Mouse (Mus musculus): ENCODE results near the gene Pithd1. TPM values are rescaled to one million over a fixed set of nuclear protein-coding genes. Genes with fewer than 3 reads are reported as not detected.

Gene Pithd1
- polyA plus RNA-seq, 1 experiment from 2014 or later: 67.1 TPM

DNA sequence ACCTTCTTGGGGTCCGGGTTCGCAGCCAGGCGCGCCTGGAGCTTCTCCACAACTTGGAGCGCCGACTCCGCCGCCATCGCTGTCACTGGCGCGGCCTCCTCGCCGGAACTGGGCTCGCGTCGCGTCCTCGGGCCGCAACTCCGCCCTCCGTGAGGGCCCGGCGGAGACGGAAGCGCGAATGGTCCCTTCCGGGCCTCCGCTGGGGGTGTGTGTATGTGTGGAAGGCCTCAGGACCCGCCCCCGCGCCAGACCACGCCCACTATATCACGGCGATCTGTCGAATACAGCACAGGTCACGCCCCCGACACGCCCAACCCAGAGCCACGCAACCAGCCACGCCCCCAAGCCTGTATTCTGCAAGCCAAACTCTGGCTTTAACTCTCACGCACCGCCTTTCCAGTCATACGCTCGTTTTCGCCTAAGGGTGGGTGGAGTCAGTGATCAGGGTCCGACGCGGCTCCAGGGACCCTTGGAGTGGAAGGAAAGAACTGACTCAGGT is 34.5 kb upstream of the Pithd1 start, which contains the start of gene Eloa:
Gene Eloa (minus strand): TSS at position 215 of the 499 bp plus-strand sequence.
- peak within 1 kb of the TSS; percentile 98 for H3K4me2 ChIP-seq (ENCODE audit: low read length)
- peak within 1 kb of the TSS; percentile 97 for H3K9ac ChIP-seq (ENCODE audit: low read depth, low read length)
- peak; percentile 99 for ATAC-seq
- peaks cover 11% of the 10 kb centered on the region for H3K4me1 ChIP-seq (ENCODE audit: control insufficient read depth, insufficient read depth, low read depth, low read length)
- H3K36me3 ChIP-seq (ENCODE audit: control insufficient read depth, insufficient read depth, low read length): no peaks in the 10 kb centered on the region
- peak within 1 kb of the TSS; percentile 98 for H3K4me3 ChIP-seq (ENCODE audit: low read length)
- H3K27ac ChIP-seq (ENCODE audit: low read depth, low read length): peak within 1 kb of the TSS; percentile 87
- WGBS: under 1% methylated on average over 45 of the region's 48 CpGs
- no peaks in the 10 kb centered on the region for H3K9me3 ChIP-seq (ENCODE audit: control insufficient read depth, low read length)
- H3K27me3 ChIP-seq (replicated peaks; ENCODE audit: control insufficient read depth, insufficient read depth, low read length): no peaks in the 10 kb centered on the region

DNA sequence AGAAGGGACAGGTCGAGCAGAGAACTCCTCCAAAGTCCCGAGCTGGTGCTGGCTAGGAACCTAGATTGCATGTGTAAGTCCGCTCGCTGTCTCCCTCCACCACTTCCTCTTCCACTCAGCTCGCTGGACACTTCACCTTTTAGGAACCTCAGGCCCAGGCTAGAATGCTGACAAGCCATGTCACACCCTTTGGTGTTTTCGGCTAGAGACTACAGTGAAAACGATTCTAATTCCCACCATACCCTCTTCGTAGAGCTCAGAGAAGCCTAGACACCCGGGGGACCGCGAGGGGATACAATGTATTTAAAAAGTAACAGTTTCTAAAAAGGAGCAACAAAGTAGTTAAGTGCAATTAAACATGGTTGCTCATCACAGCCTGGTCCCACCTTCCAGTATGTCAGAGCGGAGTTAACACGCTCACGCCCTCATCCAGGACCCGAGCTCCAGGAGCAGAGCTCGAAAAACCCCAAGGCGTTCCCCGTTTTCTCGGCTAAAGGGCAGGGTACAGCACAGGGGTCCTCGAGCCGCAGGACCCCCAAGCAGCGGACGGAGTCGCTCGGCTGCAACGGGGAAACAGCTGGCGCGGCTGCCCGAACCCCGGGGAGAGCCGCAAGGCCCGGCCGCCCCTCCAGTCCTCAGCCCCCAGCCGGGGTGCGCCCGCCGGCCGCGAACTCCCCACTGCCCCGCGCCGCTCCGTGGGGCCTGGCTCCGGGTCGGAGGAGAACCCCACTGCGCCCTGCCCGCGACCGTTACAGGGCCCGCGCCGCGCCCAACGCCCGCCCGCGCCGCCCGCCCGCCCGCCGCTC is 33.9 kb upstream of the Pithd1 start:
- no peaks in the 10 kb centered on the region for H3K27me3 ChIP-seq (replicated peaks; ENCODE audit: control insufficient read depth, insufficient read depth, low read length)
- peak overlapping the region; percentile 87 for H3K27ac ChIP-seq (ENCODE audit: low read depth, low read length)
- peak overlapping the region; percentile 98 for H3K4me2 ChIP-seq (ENCODE audit: low read length)
- H3K9me3 ChIP-seq (ENCODE audit: control insufficient read depth, low read length): no peaks in the 10 kb centered on the region
- H3K4me1 ChIP-seq (ENCODE audit: control insufficient read depth, insufficient read depth, low read depth, low read length): peaks cover 11% of the 10 kb centered on the region
- H3K9ac ChIP-seq (ENCODE audit: low read depth, low read length): peak overlapping the region; percentile 97
- peak overlapping the region; percentile 98 for H3K4me3 ChIP-seq (ENCODE audit: low read length)
- H3K36me3 ChIP-seq (ENCODE audit: control insufficient read depth, insufficient read depth, low read length): no peaks in the 10 kb centered on the region
- peak; percentile 78 for ATAC-seq
- under 1% methylated on average over 50 of the region's 62 CpGs for WGBS

DNA sequence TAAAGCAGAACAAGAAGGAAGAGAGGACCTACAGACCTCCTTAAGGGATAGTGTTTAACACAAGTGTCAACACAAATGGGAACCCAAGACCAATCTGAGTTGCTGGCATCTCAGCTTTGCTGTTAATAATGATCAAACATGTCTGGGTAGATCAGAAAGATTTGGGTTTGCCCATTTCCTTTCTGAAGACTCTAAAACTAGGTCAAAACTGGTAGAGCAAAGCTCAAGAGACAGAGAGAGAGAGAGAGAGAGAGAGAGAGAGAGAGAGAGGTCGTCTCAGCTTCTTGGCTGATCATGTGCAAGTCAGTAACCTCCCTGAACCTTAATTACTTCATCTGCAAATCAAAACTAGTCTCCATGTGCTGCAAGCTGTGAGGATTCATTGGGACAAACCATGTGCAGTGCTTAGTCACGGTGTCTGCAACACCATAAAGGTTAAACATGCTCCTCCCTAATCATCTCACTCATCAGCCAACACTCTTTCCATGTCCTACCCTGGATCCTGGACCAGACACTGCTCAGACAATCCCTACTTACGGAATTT is 29.1 kb upstream of the Pithd1 start:
- Histone ChIP-seq H3K36me3 (ENCODE audit: control insufficient read depth, insufficient read depth, low read length) (peaks cover 11% of the 10 kb centered on the region), H3K4me3 (ENCODE audit: low read length) (no peak overlapping the region), H3K9ac (ENCODE audit: low read depth, low read length) (no peak overlapping the region), H3K27ac (ENCODE audit: low read depth, low read length) (no peak overlapping the region), H3K4me1 (ENCODE audit: control insufficient read depth, insufficient read depth, low read depth, low read length) (peaks cover 11% of the 10 kb centered on the region), H3K9me3 (ENCODE audit: control insufficient read depth, low read length) (no peaks in the 10 kb centered on the region), H3K27me3 (replicated peaks; ENCODE audit: control insufficient read depth, insufficient read depth, low read length) (no peaks in the 10 kb centered on the region), H3K4me2 (ENCODE audit: low read length) (no peak overlapping the region)
- WGBS: 87% methylated on average over 3 of the region's 3 CpGs
- no peak for ATAC-seq

DNA sequence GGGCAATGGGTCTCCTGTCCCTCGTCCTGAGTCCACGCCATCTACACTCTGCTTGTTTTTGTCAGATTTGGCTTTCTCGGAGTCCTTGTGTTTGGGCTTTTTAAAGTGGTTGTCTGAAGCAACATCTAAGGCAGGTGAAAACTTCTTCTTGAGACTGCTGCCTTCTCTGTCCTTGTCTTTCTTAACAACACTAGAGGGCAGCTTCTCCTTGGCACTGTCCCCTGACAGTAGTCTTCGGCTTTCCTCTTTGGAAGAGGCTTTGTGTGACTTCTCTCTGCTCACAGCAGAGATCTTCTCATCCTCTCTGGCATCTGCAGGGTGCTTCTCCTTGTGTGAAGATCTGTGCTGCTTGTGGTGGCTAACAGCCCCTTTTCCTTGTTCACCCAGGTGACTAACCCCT is 23.5 kb upstream of the Pithd1 start:
- H3K4me3 ChIP-seq (ENCODE audit: low read length): no peak overlapping the region
- no peaks in the 10 kb centered on the region for H3K4me1 ChIP-seq (ENCODE audit: control insufficient read depth, insufficient read depth, low read depth, low read length)
- no peak for ATAC-seq
- 91% methylated on average over 4 of the region's 4 CpGs for WGBS
- H3K9ac ChIP-seq (ENCODE audit: low read depth, low read length): no peak overlapping the region
- peaks cover 43% of the 10 kb centered on the region for H3K36me3 ChIP-seq (ENCODE audit: control insufficient read depth, insufficient read depth, low read length)
- H3K27me3 ChIP-seq (replicated peaks; ENCODE audit: control insufficient read depth, insufficient read depth, low read length): no peaks in the 10 kb centered on the region
- H3K27ac ChIP-seq (ENCODE audit: low read depth, low read length): no peak overlapping the region
- no peaks in the 10 kb centered on the region for H3K9me3 ChIP-seq (ENCODE audit: control insufficient read depth, low read length)
- H3K4me2 ChIP-seq (ENCODE audit: low read length): no peak overlapping the region

DNA sequence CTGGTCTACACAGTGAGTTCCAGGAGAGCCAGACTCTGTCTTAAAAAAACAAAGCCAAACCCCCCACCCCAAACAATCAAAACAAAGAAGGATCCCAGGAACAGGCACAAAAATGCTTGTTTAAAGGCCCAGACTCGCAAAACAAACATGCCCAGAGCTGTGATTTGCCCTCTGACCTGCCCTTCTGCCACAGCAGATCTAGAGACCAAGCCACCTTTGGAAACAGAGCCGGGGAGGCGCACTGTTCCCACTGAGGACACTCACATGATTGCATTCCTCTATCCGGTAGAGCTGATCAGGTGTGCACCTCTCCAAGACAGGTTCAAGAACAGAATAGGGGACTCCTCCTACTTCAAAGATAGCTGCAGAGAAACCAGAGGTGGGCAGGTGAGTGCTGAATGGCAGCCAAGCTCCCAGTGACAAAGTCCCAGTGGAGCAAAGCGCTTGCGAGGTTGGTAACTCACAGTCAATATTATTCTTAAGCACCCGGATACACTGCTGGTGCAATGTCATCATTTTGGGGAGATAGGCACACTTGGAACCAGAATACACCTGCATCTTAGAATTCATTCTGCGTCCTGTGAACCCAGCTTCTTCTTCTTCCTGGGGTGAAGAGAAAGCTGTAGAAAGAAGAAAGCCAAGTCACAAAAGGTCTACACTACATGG is 21.9 kb upstream of the Pithd1 start:
- no peak overlapping the region for H3K27ac ChIP-seq (ENCODE audit: low read depth, low read length)
- H3K4me2 ChIP-seq (ENCODE audit: low read length): no peak overlapping the region
- H3K4me3 ChIP-seq (ENCODE audit: low read length): no peak overlapping the region
- no peaks in the 10 kb centered on the region for H3K4me1 ChIP-seq (ENCODE audit: control insufficient read depth, insufficient read depth, low read depth, low read length)
- peaks cover 58% of the 10 kb centered on the region for H3K36me3 ChIP-seq (ENCODE audit: control insufficient read depth, insufficient read depth, low read length)
- no peak for ATAC-seq
- WGBS: 95% methylated on average over 8 of the region's 8 CpGs
- H3K9ac ChIP-seq (ENCODE audit: low read depth, low read length): no peak overlapping the region
- H3K9me3 ChIP-seq (ENCODE audit: control insufficient read depth, low read length): no peaks in the 10 kb centered on the region
- H3K27me3 ChIP-seq (replicated peaks; ENCODE audit: control insufficient read depth, insufficient read depth, low read length): no peaks in the 10 kb centered on the region

DNA sequence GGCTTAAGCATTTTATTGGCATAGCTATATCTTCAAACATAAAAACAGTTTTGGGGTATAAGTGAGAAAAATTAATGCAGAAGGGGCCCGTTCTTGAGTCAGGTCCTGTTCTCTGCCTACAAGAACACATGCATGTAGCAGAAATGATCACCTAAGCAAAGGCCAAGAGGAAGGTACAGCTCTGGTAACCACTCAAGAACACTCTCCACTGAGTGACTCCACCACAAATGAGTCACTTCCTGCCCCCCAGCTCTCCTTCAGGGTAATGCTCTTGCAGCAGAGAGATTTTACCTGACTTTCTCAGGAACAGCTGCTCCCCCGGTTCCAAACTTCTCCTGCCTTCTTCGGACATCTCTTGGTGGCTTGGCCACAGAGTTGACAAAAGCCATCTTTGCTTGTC is 19.8 kb upstream of the Pithd1 start:
- Histone ChIP-seq H3K4me1 (ENCODE audit: control insufficient read depth, insufficient read depth, low read depth, low read length) (no peaks in the 10 kb centered on the region), H3K9ac (ENCODE audit: low read depth, low read length) (no peak overlapping the region), H3K36me3 (ENCODE audit: control insufficient read depth, insufficient read depth, low read length) (peaks cover 61% of the 10 kb centered on the region), H3K27me3 (replicated peaks; ENCODE audit: control insufficient read depth, insufficient read depth, low read length) (no peaks in the 10 kb centered on the region), H3K9me3 (ENCODE audit: control insufficient read depth, low read length) (no peaks in the 10 kb centered on the region), H3K27ac (ENCODE audit: low read depth, low read length) (no peak overlapping the region), H3K4me2 (ENCODE audit: low read length) (no peak overlapping the region), H3K4me3 (ENCODE audit: low read length) (no peak overlapping the region)
- WGBS: 99% methylated on average over 3 of the region's 3 CpGs
- ATAC-seq: no peak

DNA sequence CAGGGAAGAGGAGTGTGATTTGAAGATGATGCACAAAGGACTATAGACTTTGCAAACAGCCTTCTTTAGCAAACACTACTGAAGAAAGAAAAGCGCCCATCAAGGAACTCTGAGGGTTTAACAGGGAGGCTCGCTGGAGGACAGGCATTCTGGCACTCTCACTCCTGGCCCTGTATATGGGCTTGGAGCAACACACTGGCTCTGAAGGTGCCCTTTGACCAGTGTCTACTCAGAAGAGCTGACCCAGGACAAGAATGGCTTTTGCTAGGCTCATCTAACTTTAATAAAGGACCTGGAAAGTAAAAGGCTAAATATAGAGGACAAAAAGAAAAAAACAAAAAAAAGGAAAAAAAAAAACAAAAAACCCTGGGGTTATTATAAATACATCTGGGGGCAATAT is 17.9 kb upstream of the Pithd1 start:
- Histone ChIP-seq H3K36me3 (ENCODE audit: control insufficient read depth, insufficient read depth, low read length) (peaks cover 57% of the 10 kb centered on the region), H3K4me1 (ENCODE audit: control insufficient read depth, insufficient read depth, low read depth, low read length) (no peaks in the 10 kb centered on the region), H3K4me3 (ENCODE audit: low read length) (no peak overlapping the region), H3K9me3 (ENCODE audit: control insufficient read depth, low read length) (no peaks in the 10 kb centered on the region), H3K27ac (ENCODE audit: low read depth, low read length) (no peak overlapping the region), H3K4me2 (ENCODE audit: low read length) (no peak overlapping the region), H3K27me3 (replicated peaks; ENCODE audit: control insufficient read depth, insufficient read depth, low read length) (no peaks in the 10 kb centered on the region), H3K9ac (ENCODE audit: low read depth, low read length) (no peak overlapping the region)
- 85% methylated on average over 2 of the region's 2 CpGs for WGBS
- ATAC-seq: no peak

DNA sequence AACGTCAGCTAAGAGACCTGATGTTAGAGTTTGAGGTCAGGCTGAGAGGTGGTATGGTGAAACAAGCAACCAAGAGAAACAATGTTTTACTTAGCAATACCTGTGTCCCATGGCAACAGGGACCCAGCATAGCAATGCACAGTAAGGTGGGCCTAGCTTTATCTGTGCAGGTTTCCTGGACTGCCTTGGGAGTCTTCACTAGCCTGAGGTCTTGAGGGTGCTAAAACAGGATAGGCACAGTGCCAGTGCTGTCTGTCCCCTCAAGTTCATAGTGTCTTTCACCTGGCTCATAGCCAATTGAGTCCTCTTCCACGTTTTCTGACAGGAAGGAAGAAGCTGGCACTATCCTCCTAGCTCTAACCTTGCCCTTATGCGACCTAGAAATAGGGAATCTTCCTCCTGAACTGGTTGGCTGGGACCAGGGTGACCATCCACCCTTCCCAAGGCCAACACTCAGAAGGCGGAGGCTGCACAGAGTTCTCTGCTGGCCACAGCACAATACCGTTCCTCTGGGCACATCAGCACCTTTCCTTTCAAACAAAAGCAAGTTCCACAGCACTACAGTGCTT is 17.1 kb upstream of the Pithd1 start:
- no peaks in the 10 kb centered on the region for H3K4me1 ChIP-seq (ENCODE audit: control insufficient read depth, insufficient read depth, low read depth, low read length)
- WGBS: 90% methylated on average over 5 of the region's 5 CpGs
- no peak overlapping the region for H3K9ac ChIP-seq (ENCODE audit: low read depth, low read length)
- no peak overlapping the region for H3K27ac ChIP-seq (ENCODE audit: low read depth, low read length)
- no peak for ATAC-seq
- no peak overlapping the region for H3K4me3 ChIP-seq (ENCODE audit: low read length)
- H3K9me3 ChIP-seq (ENCODE audit: control insufficient read depth, low read length): no peaks in the 10 kb centered on the region
- no peaks in the 10 kb centered on the region for H3K27me3 ChIP-seq (replicated peaks; ENCODE audit: control insufficient read depth, insufficient read depth, low read length)
- peaks cover 54% of the 10 kb centered on the region for H3K36me3 ChIP-seq (ENCODE audit: control insufficient read depth, insufficient read depth, low read length)
- H3K4me2 ChIP-seq (ENCODE audit: low read length): no peak overlapping the region

DNA sequence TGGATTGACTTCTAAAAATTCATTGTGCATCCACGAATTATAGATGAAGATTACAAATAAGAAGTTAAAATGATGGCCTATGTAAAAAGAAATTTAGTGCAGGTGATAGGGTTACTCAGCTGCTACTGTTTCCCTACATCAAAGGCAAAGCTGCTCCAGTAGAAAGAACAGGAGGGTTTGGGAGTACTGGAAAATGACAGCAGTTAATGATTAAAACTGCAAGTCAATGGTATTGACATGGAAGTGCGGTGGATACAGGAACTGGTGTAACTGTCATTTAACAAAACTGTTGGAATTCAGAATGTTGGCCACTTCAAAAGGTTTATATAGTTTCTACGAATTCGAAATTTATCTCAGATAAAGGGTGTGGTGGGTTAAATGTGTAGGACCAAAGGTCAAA is 8.1 kb upstream of the Pithd1 start:
- Histone ChIP-seq H3K27me3 (replicated peaks; ENCODE audit: control insufficient read depth, insufficient read depth, low read length) (no peaks in the 10 kb centered on the region), H3K9me3 (ENCODE audit: control insufficient read depth, low read length) (peaks cover 3% of the 10 kb centered on the region), H3K9ac (ENCODE audit: low read depth, low read length) (no peak overlapping the region), H3K4me3 (ENCODE audit: low read length) (no peak overlapping the region), H3K36me3 (ENCODE audit: control insufficient read depth, insufficient read depth, low read length) (no peaks in the 10 kb centered on the region), H3K4me1 (ENCODE audit: control insufficient read depth, insufficient read depth, low read depth, low read length) (no peaks in the 10 kb centered on the region), H3K4me2 (ENCODE audit: low read length) (no peak overlapping the region), H3K27ac (ENCODE audit: low read depth, low read length) (no peak overlapping the region)
- 89% methylated on average over 4 of the region's 4 CpGs for WGBS
- ATAC-seq: no peak
